28 mouse cellular contexts compared by ENCODE assay signal in genomic region chr5:17115035-17115434, GRCm38 (mm10).
DNase-seq lines count a peak whose midpoint lies in the region; ATAC-seq and TF ChIP-seq lines count a peak whose summit lies in the region.
"Had no signal": no experiment of that assay in that cellular context is flagged by ENCODE, and none has a peak within 500 bp of the region (broad histone marks: within the 10 kb centered on the region; RNA-seq: fewer than 3 reads in every experiment).

No protein-coding gene starts in this region.

- no peak for TF ChIP-seq CTCF in brain, embryonic 14.5 days (IDR thresholded peaks at IDR 0.05; ENCODE audit: borderline replicate concordance, extremely low read depth, insufficient read depth, insufficient read length)

- H3K4me3 ChIP-seq in forebrain, embryonic 15.5 days, result no peak overlapping the region
- H3K4me3 ChIP-seq in forebrain, embryonic 12.5 days (replicated peaks), result no peak overlapping the region
- no peak overlapping the region for H3K4me3 ChIP-seq in forebrain, embryonic 16.5 days (replicated peaks; ENCODE audit: low read length)
- H3K4me3 ChIP-seq: embryonic facial prominence, embryonic 12.5 days; embryonic facial prominence, embryonic 15.5 days; heart, adult 2 months; heart, embryonic 10.5 days; heart, embryonic 13.5 days had no signal

- H3K9ac ChIP-seq in forebrain, embryonic 15.5 days (replicated peaks), result no peak overlapping the region
- H3K9ac ChIP-seq in forebrain, embryonic 12.5 days, result no peak overlapping the region
- H3K9ac ChIP-seq in forebrain, embryonic 16.5 days (replicated peaks; ENCODE audit: low read depth, low read length), result no peak overlapping the region
- H3K9ac ChIP-seq: embryonic facial prominence, embryonic 12.5 days; embryonic facial prominence, embryonic 15.5 days; heart, embryonic 13.5 days; hindbrain, embryonic 14.5 days had no signal

- no peak for TF ChIP-seq POLR2A in brain, embryonic 14.5 days (IDR thresholded peaks at IDR 0.05; ENCODE audit: borderline replicate concordance, extremely low read depth, insufficient read depth, insufficient read length, poor library complexity, severe bottlenecking)

- no peaks in the 10 kb centered on the region for H3K4me1 ChIP-seq in forebrain, embryonic 15.5 days
- H3K4me1 ChIP-seq in forebrain, embryonic 12.5 days, result no peaks in the 10 kb centered on the region
- no peaks in the 10 kb centered on the region for H3K4me1 ChIP-seq in forebrain, embryonic 16.5 days (replicated peaks; ENCODE audit: control insufficient read depth, insufficient read depth, low read length)
- H3K4me1 ChIP-seq: embryonic facial prominence, embryonic 15.5 days; heart, embryonic 10.5 days; heart, embryonic 13.5 days had no signal

- peak; percentile 87 for ATAC-seq in forebrain, embryonic 15.5 days (replicated peaks)
- ATAC-seq in forebrain, embryonic 12.5 days (ENCODE audit: low FRiP score), result no peak
- peak; percentile 86 for ATAC-seq in forebrain, embryonic 16.5 days
- ATAC-seq: activated CD4-positive, CD25-positive, alpha-beta regulatory T cell, adult 4 months; CD4-positive, CD25-positive, alpha-beta regulatory T cell, adult 4 months; hindbrain, postnatal 0 days; inflammation-experienced regulatory T-cells, adult 6 months; intestine, embryonic 16.5 days had no signal

- DNase-seq in layer of hippocampus, adult 9-11 months, result peak; percentile 11
- DNase-seq in layer of hippocampus, adult 8-10 months (ENCODE audit: low spot score in 2 of 2), result no peak
- peak; percentile 69 for DNase-seq in brain, embryonic 14.5 days (ENCODE audit: low read depth)
- no peak for DNase-seq in MN1 (ENCODE audit: low spot score)
- DNase-seq in cerebellum, adult 18-20 months, result no peak
- DNase-seq: adrenal gland, postnatal 10 days; adrenal gland, postnatal 36 days; cerebellum, adult 2 months; cerebellum, adult 9-11 months; cerebellum, postnatal 25 days; gastrocnemius, postnatal 10 days; gastrocnemius, postnatal 36 days; heart, adult 2 months; heart, postnatal 14 days; heart, postnatal 4 days had no signal

- H3K4me2 ChIP-seq in forebrain, embryonic 15.5 days (replicated peaks), result no peak overlapping the region
- no peak overlapping the region for H3K4me2 ChIP-seq in forebrain, embryonic 12.5 days
- no peak overlapping the region for H3K4me2 ChIP-seq in forebrain, embryonic 16.5 days (ENCODE audit: low read length)
- H3K4me2 ChIP-seq: embryonic facial prominence, embryonic 12.5 days; embryonic facial prominence, embryonic 15.5 days; heart, embryonic 13.5 days; hindbrain, embryonic 14.5 days had no signal

- no peaks in the 10 kb centered on the region for H3K9me3 ChIP-seq in forebrain, embryonic 15.5 days
- H3K9me3 ChIP-seq in forebrain, embryonic 12.5 days, result no peaks in the 10 kb centered on the region
- no peaks in the 10 kb centered on the region for H3K9me3 ChIP-seq in forebrain, embryonic 16.5 days (ENCODE audit: control insufficient read depth, low read length)
- H3K9me3 ChIP-seq: embryonic facial prominence, embryonic 12.5 days; embryonic facial prominence, embryonic 15.5 days; heart, embryonic 10.5 days; heart, embryonic 13.5 days had no signal

- no peaks in the 10 kb centered on the region for H3K27me3 ChIP-seq in forebrain, embryonic 15.5 days
- H3K27me3 ChIP-seq in forebrain, embryonic 12.5 days, result no peaks in the 10 kb centered on the region
- no peaks in the 10 kb centered on the region for H3K27me3 ChIP-seq in forebrain, embryonic 16.5 days (replicated peaks; ENCODE audit: control insufficient read depth, insufficient read depth, low read length)
- H3K27me3 ChIP-seq: embryonic facial prominence, embryonic 12.5 days; embryonic facial prominence, embryonic 15.5 days; heart, embryonic 13.5 days had no signal

- 68% methylated on average over 3 of the region's 3 CpGs for WGBS in forebrain, embryonic 15.5 days
- WGBS in forebrain, embryonic 12.5 days, result 82% methylated on average over 3 of the region's 3 CpGs
- WGBS in forebrain, embryonic 16.5 days, result 61% methylated on average over 3 of the region's 3 CpGs

- H3K27ac ChIP-seq in forebrain, embryonic 15.5 days (replicated peaks), result no peak overlapping the region
- H3K27ac ChIP-seq in forebrain, embryonic 12.5 days, result no peak overlapping the region
- H3K27ac ChIP-seq in forebrain, embryonic 16.5 days (ENCODE audit: low read length), result no peak overlapping the region
- H3K27ac ChIP-seq: embryonic facial prominence, embryonic 12.5 days; embryonic facial prominence, embryonic 15.5 days; heart, adult 2 months; heart, embryonic 10.5 days; heart, embryonic 13.5 days; hindbrain, embryonic 14.5 days; hindbrain, postnatal 0 days had no signal

- no peaks in the 10 kb centered on the region for H3K36me3 ChIP-seq in forebrain, embryonic 15.5 days
- no peaks in the 10 kb centered on the region for H3K36me3 ChIP-seq in forebrain, embryonic 12.5 days (replicated peaks)
- no peaks in the 10 kb centered on the region for H3K36me3 ChIP-seq in forebrain, embryonic 16.5 days (ENCODE audit: control insufficient read depth, insufficient read depth)
- H3K36me3 ChIP-seq: embryonic facial prominence, embryonic 12.5 days; embryonic facial prominence, embryonic 15.5 days; heart, embryonic 10.5 days; heart, embryonic 13.5 days had no signal

Comparison
In these comparisons a context has a peak if more than half of its experiments do, and no peak if none do; other contexts are left out.
1. DNase-seq: peak in layer of hippocampus, adult 9-11 months (single experiment) and brain, embryonic 14.5 days (single experiment); none in layer of hippocampus, adult 8-10 months (0 of 2), MN1 (single experiment) and cerebellum, adult 18-20 months (0 of 2).